Mouse (Mus musculus) kidney, postnatal 0 days (tissue): ENCODE measurements around the gene Rapgef4. TPM values are rescaled to one million over a fixed set of nuclear protein-coding genes. Genes with fewer than 3 reads are reported as not detected.

Experiments
- ATAC-seq: fragments of 200-750 bp; cut with Nextera tagmentation; replicated peaks from 2 replicates; pipeline ENCODE4 v1.8.0; 2017; ENCODE audit warnings: low read depth, moderate number of reproducible peaks, moderate TSS enrichment, moderate library complexity; ENCODE audit not compliant: low FRiP score
- DNase-seq: peaks from one replicate; pipeline ENCODE4 v3.0.0-alpha.2; 2016; ENCODE audit warnings: low spot score
- H3K27ac ChIP-seq: fragments of 300-500 bp; sonication (generic); 2 replicates; pipeline ENCODE4 v1.5.1; 2014; ENCODE audit warnings: mild to moderate bottlenecking
- H3K27me3 ChIP-seq: fragments of 300-500 bp; sonication (generic); 2 replicates; pipeline ENCODE4 v1.6.1; 2014; ENCODE audit warnings: low read length, mixed read lengths; ENCODE audit not compliant: insufficient read depth
- H3K36me3 ChIP-seq: fragments of 300-500 bp; sonication (generic); 2 replicates; pipeline ENCODE4 v1.6.1; 2014; ENCODE audit warnings: low read length, mixed read lengths; ENCODE audit not compliant: insufficient read depth
- H3K4me1 ChIP-seq: fragments of 300-500 bp; sonication (generic); replicated peaks from 2 replicates; pipeline ENCODE4 v1.6.1; 2014; ENCODE audit warnings: antibody characterized with exemption, low read length, mixed read lengths; ENCODE audit not compliant: insufficient read depth
- H3K4me2 ChIP-seq: fragments of 300-500 bp; sonication (generic); 2 replicates; pipeline ENCODE4 v1.6.1; 2014; ENCODE audit warnings: mild to moderate bottlenecking, low read length, moderate library complexity, mixed read lengths
- H3K4me3 ChIP-seq: fragments of 300-500 bp; sonication (generic); replicated peaks from 2 replicates; pipeline ENCODE4 v1.5.1; 2014; ENCODE audit warnings: low read depth, low read length
- H3K9ac ChIP-seq: fragments of 300-500 bp; sonication (generic); 2 replicates; pipeline ENCODE4 v1.6.1; 2014; ENCODE audit warnings: low read depth, low read length
- H3K9me3 ChIP-seq: fragments of 300-500 bp; sonication (generic); replicated peaks from 2 replicates; pipeline ENCODE4 v1.6.1; 2016; ENCODE audit warnings: low read length, inconsistent platforms, mixed read lengths
- CTCF ChIP-seq: IDR thresholded peaks from 2 replicates; pipeline ENCODE4 v1.5.1; 2016; ENCODE audit warnings: antibody characterized with exemption, low read depth, mild to moderate bottlenecking, moderate library complexity
- WGBS: fragments of 180-500 bp; shearing (Covaris S2); extraction: QIAGEN DNeasy Blood & Tissue Kit; methylation state at CpG from one replicate; pipeline ENCODE4 v1.1.7; 2014; 5-methylcytosine and 5-hydroxymethylcytosine counted together
- polyA plus RNA-seq: library from polyadenylated mRNA; unstranded; fragments of >200 nt; fragmentation: Nextera tagmentation; extraction: Ambion mirVana; gene quantifications from 2 replicates; pipeline ENCODE4 v1.2.1, GENCODE M21; 2015

The Rapgef4 gene
- polyA plus RNA-seq, 1 experiment from 2014 or later, result 4.6 TPM

DNA sequence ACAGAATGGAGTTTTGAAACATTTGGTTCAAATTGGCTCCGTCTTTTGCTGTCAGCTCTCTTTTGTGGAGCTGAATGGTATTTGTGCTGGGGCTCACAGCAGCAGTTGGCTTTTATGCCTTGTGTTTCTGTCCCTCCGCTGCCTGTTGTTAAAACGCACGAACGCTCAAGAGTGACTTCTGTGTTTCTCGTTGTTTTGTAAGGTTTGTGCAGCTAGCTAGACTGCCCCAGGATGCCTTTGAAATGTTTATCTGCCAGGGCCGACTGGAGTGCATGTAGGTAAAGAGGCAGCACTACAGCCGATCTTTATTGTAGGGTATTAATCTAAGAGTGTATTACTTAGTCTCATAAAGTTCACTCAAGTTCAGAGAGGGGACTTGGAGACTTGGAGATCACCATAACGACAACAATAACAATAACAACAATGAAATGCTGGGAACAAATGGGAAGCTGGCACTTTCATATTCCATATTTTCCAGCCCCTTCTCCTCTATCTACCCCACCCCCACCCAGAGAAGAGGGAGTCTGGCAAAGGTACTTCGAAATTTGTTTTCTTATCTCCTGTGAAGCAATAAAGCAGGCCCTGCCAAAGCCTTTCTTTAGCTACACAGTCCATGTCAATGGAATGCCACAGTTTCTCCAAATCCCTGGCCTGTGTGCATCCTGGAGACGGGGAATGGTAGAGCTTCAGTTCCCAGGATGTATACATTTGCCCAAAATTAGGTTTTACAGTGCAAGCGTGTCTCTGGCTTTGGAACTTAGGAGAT is 262.1 kb downstream of the Rapgef4 start:
- Histone ChIP-seq H3K27ac (no peak overlapping the region), H3K9ac (no peak overlapping the region), H3K4me1 (peaks cover 6% of the 10 kb centered on the region; the same call in 1 of the 2 replicates), H3K36me3 (no peaks in the 10 kb centered on the region), H3K27me3 (no peaks in the 10 kb centered on the region), H3K4me3 (no peak overlapping the region), H3K9me3 (no peaks in the 10 kb centered on the region), H3K4me2 (no peak overlapping the region)
- 58% methylated on average over 12 of the region's 12 CpGs for WGBS
- ATAC-seq (no peak), DNase-seq (no peak)
- TF ChIP-seq CTCF, result no peak

DNA sequence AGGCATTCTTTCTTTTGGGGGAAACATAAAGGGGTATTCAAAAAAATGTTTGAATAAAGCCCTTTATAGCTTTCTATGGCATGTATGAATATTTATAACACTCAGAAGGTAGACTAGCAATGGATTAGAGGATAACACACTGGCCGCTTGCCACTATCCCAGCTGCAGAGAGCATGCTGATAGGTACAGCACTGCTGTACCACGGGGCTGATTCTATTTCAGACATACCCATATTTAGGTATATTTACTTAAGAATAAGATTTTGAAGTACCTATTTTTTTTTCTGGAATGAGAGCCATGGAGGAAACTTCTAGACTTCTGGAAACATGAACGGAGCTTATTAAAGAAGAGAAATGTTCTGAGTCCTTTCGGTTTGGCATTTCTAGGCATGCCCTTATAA is 264.6 kb downstream of the Rapgef4 start:
- ATAC-seq (no peak), DNase-seq (no peak)
- no peaks in the 10 kb centered on the region for H3K27me3 ChIP-seq
- H3K9ac ChIP-seq, result no peak overlapping the region
- no peaks in the 10 kb centered on the region for H3K36me3 ChIP-seq
- no peak for TF ChIP-seq CTCF
- H3K4me2 ChIP-seq, result no peak overlapping the region
- no peak overlapping the region for H3K4me3 ChIP-seq
- 89% methylated on average over 4 of the region's 4 CpGs for WGBS
- H3K4me1 ChIP-seq, result 0 out of 2 replicates have a peak, but pooled peaks cover 3% of the 10 kb centered on the region
- no peak overlapping the region for H3K27ac ChIP-seq
- no peaks in the 10 kb centered on the region for H3K9me3 ChIP-seq

- Histone ChIP-seq H3K4me2 (no peak overlapping the region), H3K9me3 (no peaks in the 10 kb centered on the region), H3K4me1 (0 out of 2 replicates have a peak, but pooled peaks cover 3% of the 10 kb centered on the region), H3K27me3 (no peaks in the 10 kb centered on the region), H3K27ac (no peak overlapping the region), H3K4me3 (no peak overlapping the region), H3K36me3 (no peaks in the 10 kb centered on the region), H3K9ac (no peak overlapping the region)
- 89% methylated on average over 11 of the region's 11 CpGs for WGBS
- ATAC-seq (no peak), DNase-seq (no peak)
- no peak for TF ChIP-seq CTCF
Observed at GRCm38 (mm10) chr2:72246376-72246775, 265.3 kb downstream of the Rapgef4 start.

- no peaks in the 10 kb centered on the region for H3K27me3 ChIP-seq
- DNase-seq, result no peak
- H3K4me1 ChIP-seq, result no peaks in the 10 kb centered on the region
- no peak for TF ChIP-seq CTCF
- H3K36me3 ChIP-seq, result no peaks in the 10 kb centered on the region
- 80% methylated on average over 6 of the region's 6 CpGs for WGBS
- no peak overlapping the region for H3K27ac ChIP-seq
- no peaks in the 10 kb centered on the region for H3K9me3 ChIP-seq
- H3K4me2 ChIP-seq, result no peak overlapping the region
- H3K4me3 ChIP-seq, result no peak overlapping the region
- 0 out of 2 replicates have a peak, but pooled peaks have one; percentile 52 for ATAC-seq
- H3K9ac ChIP-seq, result no peak overlapping the region
Observed at GRCm38 (mm10) chr2:72247819-72248218, 266.8 kb downstream of the Rapgef4 start.

DNA sequence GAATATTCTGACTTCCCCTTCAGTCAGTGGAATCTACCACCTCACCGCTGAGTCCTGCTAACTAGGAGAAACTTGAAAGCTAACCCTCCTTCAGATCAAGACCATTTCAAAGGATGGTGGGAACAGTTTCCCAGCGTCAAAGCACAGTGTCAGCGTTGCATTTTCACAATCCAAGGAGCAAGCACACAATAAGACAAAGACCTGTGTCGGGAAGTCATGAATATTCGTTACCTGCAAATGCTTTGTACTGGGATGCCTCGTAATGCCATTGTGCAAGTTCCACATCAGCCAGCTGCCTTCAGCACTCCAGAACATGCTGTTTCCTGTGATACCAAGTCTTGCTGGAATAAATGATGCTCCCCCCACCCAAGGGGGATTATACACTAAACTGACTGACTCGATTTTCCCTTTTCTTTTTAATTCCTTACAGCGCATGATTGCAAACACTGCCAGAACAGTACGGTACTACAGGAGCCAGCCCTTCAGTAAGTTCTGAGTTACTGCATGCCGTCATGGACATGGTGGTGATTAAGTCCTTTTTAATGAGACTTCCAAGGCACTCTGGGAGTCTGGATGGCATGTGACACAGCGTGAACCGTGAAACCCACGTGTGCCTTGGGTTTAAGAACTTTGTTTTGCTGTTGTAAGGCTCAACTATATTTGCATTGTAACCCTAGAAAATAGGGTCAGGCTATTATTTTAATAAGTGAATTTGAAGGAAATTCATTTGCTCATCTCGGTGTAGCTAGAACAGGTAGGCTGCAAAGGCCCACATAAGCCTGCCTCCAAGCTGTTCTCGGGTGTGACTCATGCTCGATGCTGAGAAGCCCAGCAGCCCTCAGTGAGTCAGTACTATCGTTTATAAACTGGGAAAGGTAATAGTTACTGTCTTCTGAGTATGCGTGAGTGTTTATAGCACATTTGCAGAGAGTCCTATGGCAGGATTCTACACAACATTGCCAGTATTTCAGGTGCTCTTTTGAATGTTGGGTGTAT is 271.8 kb downstream of the Rapgef4 start:
- 67% methylated on average over 18 of the region's 18 CpGs for WGBS
- Histone ChIP-seq H3K27ac (no peak overlapping the region), H3K36me3 (no peaks in the 10 kb centered on the region), H3K4me3 (no peak overlapping the region), H3K9me3 (no peaks in the 10 kb centered on the region), H3K4me1 (no peaks in the 10 kb centered on the region), H3K9ac (no peak overlapping the region), H3K27me3 (no peaks in the 10 kb centered on the region), H3K4me2 (no peak overlapping the region)
- DNase-seq, result no peak
- no peak for ATAC-seq
- no peak for TF ChIP-seq CTCF

DNA sequence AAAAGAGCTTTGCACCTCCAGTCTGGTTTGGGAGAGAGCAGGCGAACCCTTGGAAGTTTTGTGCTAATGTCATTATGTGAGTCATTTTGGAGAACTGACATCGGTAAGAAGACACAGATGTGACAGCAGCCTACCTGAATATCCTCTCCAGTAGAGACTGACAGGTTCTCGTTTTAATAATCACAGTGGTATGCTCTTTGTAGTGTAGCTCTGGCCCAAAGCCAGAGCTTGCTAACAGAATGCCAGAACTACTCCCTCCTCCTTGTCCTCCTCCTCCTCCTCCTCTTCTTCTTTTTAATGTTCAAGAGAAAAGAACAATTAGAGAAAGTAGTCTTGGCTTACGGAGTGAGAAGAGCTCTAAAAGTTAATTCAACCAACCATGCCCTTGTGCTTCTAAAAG is 272.8 kb downstream of the Rapgef4 start:
- no peak for DNase-seq
- TF ChIP-seq CTCF, result no peak
- no peak overlapping the region for H3K4me3 ChIP-seq
- H3K4me2 ChIP-seq, result no peak overlapping the region
- no peak overlapping the region for H3K9ac ChIP-seq
- H3K9me3 ChIP-seq, result no peaks in the 10 kb centered on the region
- H3K4me1 ChIP-seq, result no peaks in the 10 kb centered on the region
- H3K36me3 ChIP-seq, result no peaks in the 10 kb centered on the region
- WGBS, result 56% methylated on average over 4 of the region's 4 CpGs
- no peak overlapping the region for H3K27ac ChIP-seq
- H3K27me3 ChIP-seq, result no peaks in the 10 kb centered on the region
- no peak for ATAC-seq
